Mouse (Mus musculus) liver, postnatal 0 days (tissue): ENCODE data around the gene Ogt.

Source experiments
- CTCF ChIP-seq: sonication (generic); IDR thresholded peaks from 2 replicates; pipeline ENCODE4 v1.5.1; 2016; ENCODE audit warnings: antibody characterized with exemption, low read depth
- EP300 ChIP-seq: IDR thresholded peaks from 2 replicates; pipeline ENCODE4 v1.6.1; 2016; ENCODE audit warnings: antibody characterized with exemption, low read depth, mild to moderate bottlenecking

- no peak for TF ChIP-seq EP300
- no peak for TF ChIP-seq CTCF
Measured at GRCm38 (mm10) chrX:101732644-101733043, 92.8 kb downstream of the Ogt start.
